Mouse (Mus musculus): ENCODE data around the gene Fkrp.

Gene Fkrp

DNA sequence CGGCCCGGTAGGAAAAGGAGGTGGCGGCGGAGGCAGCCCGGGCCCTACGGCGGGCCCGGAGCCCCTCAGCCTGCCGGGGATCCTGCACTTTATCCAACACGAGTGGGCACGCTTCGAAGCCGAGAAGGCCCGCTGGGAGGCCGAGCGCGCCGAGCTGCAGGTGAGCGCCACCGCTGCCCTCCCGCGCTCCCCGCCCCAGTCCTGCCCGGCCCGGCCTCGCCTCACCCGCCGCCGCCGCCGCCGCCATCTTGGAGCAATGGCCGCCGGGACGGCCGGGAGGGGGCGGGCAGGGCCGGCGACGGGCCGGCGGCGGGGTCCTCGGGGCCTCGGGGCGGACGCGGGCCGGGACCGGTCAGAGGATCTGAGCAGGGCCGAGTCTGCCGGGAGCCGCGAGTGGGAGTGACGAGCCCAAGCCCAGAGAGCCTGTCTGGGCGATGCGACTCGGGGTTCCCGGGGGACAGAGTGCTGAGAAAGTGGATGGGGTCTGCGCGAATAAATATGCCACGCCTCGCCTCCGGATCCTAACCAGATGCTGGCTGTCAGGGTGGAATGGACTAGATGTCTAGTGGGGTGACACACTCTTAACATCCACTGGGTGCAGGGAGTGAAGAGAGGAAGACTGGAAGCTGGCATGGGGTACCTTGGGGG is at the start of gene Fkrp:
TSS of gene Fkrp (minus strand) at position 258 of the 648 bp plus-strand sequence.
- no peak for DNase-seq (ENCODE audit: extremely low read depth, low read depth, low spot score)

DNA sequence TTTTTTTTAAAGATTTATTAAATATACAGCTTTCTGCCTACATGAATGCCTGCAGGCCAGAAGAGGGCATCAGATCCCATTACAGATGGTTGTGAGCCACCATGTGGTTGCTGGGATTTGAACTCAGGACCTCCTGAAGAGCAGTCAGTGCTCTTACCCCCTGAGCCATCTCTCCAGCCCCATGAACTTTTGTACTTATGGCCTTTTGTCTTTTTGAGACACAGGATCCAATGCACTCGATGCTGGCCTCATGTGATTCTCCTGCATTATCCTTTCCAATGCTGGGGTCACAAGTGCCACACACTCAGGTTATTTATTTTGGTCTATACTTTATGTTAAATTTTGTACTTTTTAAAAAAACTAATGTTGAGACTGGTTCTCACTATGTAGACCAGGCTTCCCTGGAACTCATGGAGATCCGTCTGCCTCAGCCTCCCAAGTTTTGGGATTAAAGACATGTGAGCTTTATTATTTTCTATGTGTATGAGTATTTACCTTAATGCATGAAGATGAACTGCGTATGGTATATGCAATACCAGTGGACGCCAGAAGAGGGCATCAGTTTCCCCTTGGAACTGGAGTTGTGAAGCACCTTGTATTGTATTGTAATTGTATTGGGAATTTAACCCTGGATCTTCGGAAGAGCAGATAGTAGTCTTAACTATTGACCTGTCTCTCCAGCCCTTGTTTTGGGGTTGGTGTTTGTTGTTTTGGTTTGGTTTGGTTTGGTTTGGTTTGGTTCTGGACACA is 43.5 kb upstream of the Fkrp start:
- DNase-seq (ENCODE audit: extremely low read depth, low read depth, low spot score), result no peak

GRCm38 (mm10) chr7:16858336-16858735 is 41.8 kb upstream of the Fkrp start:
- DNase-seq (ENCODE audit: extremely low read depth, low read depth, low spot score), result no peak

DNA sequence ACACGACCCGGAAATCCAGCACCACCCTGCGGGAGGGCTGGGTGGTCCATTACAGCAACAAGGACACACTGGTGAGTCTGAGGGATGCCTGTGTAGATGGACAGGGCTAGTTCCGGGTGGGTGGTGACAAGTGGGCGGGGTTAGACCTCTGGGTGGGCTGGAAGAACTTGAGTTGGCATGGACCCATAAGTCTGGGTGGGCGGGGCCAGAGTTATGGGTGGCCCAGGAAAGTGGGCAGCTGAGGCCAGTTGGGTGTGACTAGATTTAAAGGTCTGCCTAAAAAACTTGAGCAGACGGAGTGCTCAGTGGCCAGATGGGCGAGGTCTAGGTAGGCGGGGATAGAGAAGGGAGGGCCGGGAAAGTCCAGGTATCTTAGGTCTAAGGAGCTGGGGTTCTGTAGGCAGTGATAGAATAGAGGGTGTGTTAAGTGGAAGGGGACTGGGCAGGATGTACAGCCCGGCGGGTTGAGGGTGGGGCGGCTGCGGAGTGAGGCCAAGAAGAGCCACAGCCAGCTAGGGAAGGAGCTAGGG is 36.8 kb upstream of the Fkrp start:
- DNase-seq (ENCODE audit: extremely low read depth, low read depth, low spot score), result no peak

GRCm38 (mm10) chr7:16851636-16852035 is 35.1 kb upstream of the Fkrp start:
- DNase-seq (ENCODE audit: extremely low read depth, low read depth, low spot score), result no peak

DNA sequence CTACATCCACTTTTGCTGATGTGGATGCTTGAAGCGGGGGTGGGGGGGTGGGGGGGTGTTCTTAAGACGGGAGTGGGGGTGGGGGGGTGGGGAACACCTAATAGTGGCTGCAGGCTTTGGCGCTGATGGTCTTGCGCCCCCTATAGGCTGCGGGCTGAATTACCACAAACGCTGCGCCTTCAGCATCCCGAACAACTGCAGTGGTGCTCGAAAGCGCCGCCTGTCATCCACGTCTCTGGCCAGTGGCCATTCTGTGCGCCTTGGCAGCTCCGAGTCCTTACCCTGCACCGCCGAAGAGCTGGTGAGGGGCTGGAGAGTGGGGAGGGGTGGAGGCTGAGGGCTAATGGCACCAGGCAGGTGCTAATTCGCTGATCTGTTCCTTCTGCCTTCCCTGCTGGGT is 32.0 kb upstream of the Fkrp start:
- DNase-seq (ENCODE audit: extremely low read depth, low read depth, low spot score), result no peak

DNA sequence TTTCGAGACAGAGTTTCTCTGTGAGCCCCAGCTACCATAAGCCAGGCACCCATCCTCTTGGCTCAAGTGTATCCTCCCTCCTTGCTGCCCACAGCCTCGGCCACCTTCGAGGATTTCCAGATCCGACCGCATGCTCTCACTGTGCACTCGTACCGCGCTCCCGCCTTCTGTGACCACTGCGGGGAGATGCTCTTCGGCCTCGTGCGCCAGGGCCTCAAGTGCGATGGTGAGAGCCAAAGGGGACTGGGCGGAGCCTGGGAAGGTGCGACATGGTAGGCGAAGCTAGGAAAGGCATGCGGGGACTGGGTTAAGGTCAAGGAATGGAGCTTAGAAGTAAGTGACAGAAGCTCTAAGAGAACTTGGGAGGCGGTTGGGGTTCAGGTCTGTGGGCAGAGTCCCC is 31.0 kb upstream of the Fkrp start:
- DNase-seq (ENCODE audit: extremely low read depth, low read depth, low spot score), result no peak

DNA sequence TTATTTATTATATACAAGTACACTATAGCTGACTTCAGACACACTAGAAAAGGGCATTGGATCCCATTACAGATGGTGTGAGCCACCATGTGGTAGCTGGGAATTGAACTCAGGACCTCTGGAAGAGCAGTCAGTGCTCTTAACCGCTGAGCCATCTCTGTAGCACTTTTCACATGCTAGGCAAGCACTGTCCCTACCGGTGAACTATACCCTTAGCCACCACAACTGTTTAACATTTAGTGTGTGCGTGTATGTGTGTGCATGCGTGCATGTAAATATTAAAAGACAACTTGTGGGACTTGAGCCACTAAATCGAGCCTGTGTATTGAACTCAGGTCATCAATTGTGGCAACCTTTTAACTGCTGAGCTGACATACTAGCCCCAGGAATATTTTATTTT is 30.2 kb upstream of the Fkrp start:
- no peak for DNase-seq (ENCODE audit: extremely low read depth, low read depth, low spot score)

- DNase-seq (ENCODE audit: extremely low read depth, low read depth, low spot score), result no peak
Observed at GRCm38 (mm10) chr7:16845820-16846167, 29.3 kb upstream of the Fkrp start.

DNA sequence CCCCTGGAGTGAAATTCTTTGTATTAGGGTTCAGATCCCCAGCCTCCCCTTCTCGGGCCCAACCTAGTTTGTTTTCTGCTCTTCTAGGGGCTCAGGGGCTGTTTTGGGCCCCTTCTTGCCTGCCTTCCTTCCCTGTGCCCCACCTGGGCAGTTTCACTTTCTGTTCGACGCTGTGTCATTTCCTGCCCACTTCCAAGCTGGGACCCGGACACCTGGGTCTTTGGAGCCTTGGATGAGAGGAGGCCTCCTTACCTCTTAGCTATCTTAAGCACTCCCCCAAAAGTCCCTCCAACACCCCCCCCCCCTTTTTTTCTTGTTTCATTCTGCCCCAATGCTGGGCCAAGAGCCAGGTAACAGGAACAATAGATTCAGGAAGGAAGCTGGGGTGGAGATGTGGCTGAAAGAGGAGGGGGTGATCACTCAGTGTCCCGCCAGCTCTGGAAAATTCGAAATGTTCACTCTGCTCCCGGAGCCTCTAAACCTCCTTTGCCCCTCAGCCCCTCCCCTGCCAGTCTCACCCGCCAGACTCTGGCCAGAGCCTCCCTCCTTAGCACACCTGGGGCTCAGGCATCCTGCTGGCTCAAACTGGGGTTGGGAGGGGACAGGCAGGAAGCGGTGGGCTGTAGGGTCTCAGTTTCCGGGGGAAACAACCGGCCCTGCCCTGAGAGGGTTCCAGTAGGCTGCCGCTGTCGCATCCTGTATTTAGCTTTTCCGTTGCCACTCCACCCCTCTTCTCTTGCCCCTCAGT is 28.7 kb upstream of the Fkrp start:
- no peak for DNase-seq (ENCODE audit: extremely low read depth, low read depth, low spot score)

DNA sequence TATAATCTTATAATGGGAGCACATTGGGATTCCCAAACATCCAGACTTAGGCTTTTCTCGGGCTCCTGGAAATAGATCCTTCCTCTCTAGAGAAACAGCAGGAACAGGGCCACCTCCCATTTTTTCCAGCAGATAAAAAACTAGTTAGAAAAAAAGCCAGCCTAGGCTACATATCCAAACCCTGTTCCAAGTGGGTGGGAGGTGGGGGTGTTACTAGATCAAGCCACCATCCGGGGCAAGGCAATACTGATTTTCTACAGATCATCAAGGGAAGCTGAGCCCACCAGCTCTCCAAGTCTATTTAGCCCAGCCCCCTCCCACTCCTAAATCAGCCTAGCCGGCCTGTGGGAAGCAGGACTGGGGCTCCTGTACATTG is 28.2 kb upstream of the Fkrp start:
- no peak for DNase-seq (ENCODE audit: extremely low read depth, low read depth, low spot score)

- DNase-seq (ENCODE audit: extremely low read depth, low read depth, low spot score), result no peak
Observed at GRCm38 (mm10) chr7:16843441-16844171, 27.1 kb upstream of the Fkrp start.

DNA sequence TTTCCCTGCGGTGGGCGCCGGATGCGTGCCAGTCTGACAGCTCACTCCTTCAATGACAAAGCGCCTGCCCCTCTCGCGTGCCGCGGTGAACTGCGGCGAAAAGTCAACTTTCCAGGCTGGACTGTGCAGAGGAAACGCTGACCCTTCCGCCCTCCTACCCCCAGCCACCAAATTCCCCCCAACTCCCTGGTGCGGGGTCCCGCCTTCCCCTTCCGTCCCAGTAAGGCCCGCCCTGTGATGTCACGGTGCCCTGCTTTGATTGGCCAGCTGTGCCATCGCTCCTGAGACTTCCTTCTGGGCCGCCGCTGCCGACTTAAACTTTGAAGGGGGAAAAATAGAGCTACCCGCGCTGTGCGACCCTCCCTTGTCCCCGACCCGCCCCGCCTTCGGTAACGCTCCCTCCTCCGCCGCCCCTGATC is 26.1 kb upstream of the Fkrp start, which contains the start of gene Prkd2:
TSS of gene Prkd2 (plus strand) at position 258 of the 419 bp plus-strand sequence.
- DNase-seq (ENCODE audit: extremely low read depth, low read depth, low spot score), result no peak

- no peak for DNase-seq (ENCODE audit: extremely low read depth, low read depth, low spot score)
Observed at GRCm38 (mm10) chr7:16841561-16842560, 25.3 kb upstream of the Fkrp start.

DNA sequence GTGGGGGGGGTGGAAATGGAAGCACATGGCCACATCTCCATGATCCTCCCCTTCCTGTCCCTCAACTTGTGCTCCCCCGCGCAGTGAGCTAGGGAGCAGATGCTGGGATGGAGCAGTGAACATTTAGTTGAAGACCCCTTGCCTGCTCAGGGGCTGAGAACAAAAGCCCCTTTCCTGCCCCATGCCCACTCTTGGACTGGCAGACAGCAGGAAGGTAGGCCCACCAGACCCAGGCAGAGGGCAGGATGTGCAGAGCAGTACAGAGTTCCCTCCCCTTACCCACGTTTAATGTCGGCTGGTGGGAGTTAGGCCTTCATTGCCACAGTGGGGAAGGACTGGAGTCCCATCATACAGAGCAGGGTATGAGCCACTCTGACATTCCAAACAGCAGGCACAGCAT is 24.5 kb upstream of the Fkrp start:
- DNase-seq (ENCODE audit: extremely low read depth, low read depth, low spot score), result no peak

GRCm38 (mm10) chr7:16840109-16840491 is 23.6 kb upstream of the Fkrp start:
- DNase-seq (ENCODE audit: extremely low read depth, low read depth, low spot score), result no peak

- DNase-seq (ENCODE audit: extremely low read depth, low read depth, low spot score), result no peak
Observed at GRCm38 (mm10) chr7:16839427-16840108, 23.0 kb upstream of the Fkrp start.

- DNase-seq (ENCODE audit: extremely low read depth, low read depth, low spot score), result no peak
Observed at GRCm38 (mm10) chr7:16838804-16839426, 22.4 kb upstream of the Fkrp start.
